Mouse (Mus musculus): ENCODE measurements around the gene Cebpzos. TPM values are rescaled to one million over a fixed set of nuclear protein-coding genes. Genes with fewer than 3 reads are reported as not detected.

Cebpzos gene
- polyA plus RNA-seq, 1 experiment from 2014 or later = 123 TPM

DNA sequence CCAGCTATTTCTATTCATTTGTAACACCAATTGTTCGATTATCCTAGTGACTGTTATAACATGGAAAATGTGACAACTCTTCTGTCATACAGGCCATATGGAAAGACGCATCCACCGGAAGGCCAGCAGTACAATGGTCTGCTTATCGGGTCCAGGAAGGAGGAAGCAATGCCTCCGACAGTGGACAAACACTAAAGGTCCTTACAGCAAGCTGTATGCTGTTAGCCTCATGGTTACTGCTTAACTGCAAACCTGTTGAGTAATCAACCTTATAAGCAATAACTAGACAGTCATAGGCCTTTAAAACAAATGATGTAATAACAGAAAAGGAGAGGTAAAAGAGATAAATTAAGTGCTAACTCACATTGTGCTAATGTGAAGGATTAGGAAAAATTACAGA lies 34.9 kb downstream of the Cebpzos start:
- H3K4me2 ChIP-seq (ENCODE audit: low read depth, low read length) = no peak overlapping the region
- WGBS = 95% methylated on average over 5 of the region's 5 CpGs
- no peak overlapping the region for H3K4me3 ChIP-seq (ENCODE audit: low read depth, low read length)
- ATAC-seq (replicated peaks; ENCODE audit: insufficient number of reproducible peaks, low FRiP score, low TSS enrichment, low read depth) (no peak), DNase-seq (ENCODE audit: low spot score) (no peak)
- no peaks in the 10 kb centered on the region for H3K27me3 ChIP-seq (ENCODE audit: control insufficient read depth, insufficient read depth, low read length)
- H3K9ac ChIP-seq (replicated peaks; ENCODE audit: low read length) = no peak overlapping the region
- H3K36me3 ChIP-seq (replicated peaks; ENCODE audit: control insufficient read depth, insufficient read depth, low read depth, low read length) = peaks cover under 1% of the 10 kb centered on the region
- H3K4me1 ChIP-seq (ENCODE audit: control insufficient read depth, insufficient read depth, low read length) = no peaks in the 10 kb centered on the region
- H3K9me3 ChIP-seq (replicated peaks; ENCODE audit: control insufficient read depth, low read length) = no peaks in the 10 kb centered on the region
- H3K27ac ChIP-seq (replicated peaks; ENCODE audit: low read depth, low read length) = no peak overlapping the region

DNA sequence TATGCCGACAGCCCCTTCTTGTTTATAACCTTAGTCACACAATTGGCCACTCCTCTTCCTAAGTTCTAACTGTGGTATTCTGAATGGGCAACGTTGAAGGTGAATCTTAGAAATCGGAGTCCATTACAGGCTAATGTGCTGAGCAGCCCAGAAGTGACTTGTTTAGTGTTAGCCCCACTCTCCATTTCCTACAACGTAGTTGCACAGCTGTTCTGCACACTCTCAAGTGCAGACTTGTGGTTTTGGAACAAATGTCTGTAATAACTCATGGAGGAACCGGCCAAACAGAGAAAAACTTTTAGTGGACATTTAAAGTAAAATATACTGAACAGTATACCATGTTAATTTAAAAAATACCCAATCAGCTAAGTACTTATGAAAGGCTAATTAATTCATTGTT lies 35.8 kb downstream of the Cebpzos start:
- H3K4me1 ChIP-seq (ENCODE audit: control insufficient read depth, insufficient read depth, low read length) = no peaks in the 10 kb centered on the region
- H3K27ac ChIP-seq (replicated peaks; ENCODE audit: low read depth, low read length) = no peak overlapping the region
- no peak for DNase-seq (ENCODE audit: low spot score)
- WGBS = 91% methylated on average over 5 of the region's 5 CpGs
- no peak overlapping the region for H3K9ac ChIP-seq (replicated peaks; ENCODE audit: low read length)
- no peak for ATAC-seq (replicated peaks; ENCODE audit: insufficient number of reproducible peaks, low FRiP score, low TSS enrichment, low read depth)
- H3K4me3 ChIP-seq (ENCODE audit: low read depth, low read length) = no peak overlapping the region
- no peak overlapping the region for H3K4me2 ChIP-seq (ENCODE audit: low read depth, low read length)
- peaks cover 3% of the 10 kb centered on the region for H3K36me3 ChIP-seq (replicated peaks; ENCODE audit: control insufficient read depth, insufficient read depth, low read depth, low read length)
- no peaks in the 10 kb centered on the region for H3K27me3 ChIP-seq (ENCODE audit: control insufficient read depth, insufficient read depth, low read length)
- no peaks in the 10 kb centered on the region for H3K9me3 ChIP-seq (replicated peaks; ENCODE audit: control insufficient read depth, low read length)

DNA sequence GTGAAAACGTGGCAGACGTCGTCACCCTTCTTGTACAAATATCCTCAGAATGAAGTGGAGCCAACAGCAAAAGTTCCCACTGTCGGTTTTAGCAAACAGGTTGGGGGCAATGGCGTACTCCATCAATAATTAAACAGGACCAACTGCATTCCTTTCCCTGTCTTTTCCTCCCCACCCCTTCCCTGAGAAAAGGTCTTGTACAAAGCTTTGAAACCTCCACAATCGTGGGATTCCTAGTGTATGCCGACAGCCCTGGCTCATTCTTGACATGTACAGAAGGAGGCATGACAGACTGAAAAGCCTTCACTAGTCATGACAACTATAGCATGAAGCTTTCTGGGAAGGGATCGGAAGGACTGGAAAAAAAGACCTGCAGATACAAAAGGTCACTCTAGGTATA lies 36.9 kb downstream of the Cebpzos start:
- no peak overlapping the region for H3K27ac ChIP-seq (replicated peaks; ENCODE audit: low read depth, low read length)
- no peak overlapping the region for H3K9ac ChIP-seq (replicated peaks; ENCODE audit: low read length)
- no peak overlapping the region for H3K4me3 ChIP-seq (ENCODE audit: low read depth, low read length)
- ATAC-seq (replicated peaks; ENCODE audit: insufficient number of reproducible peaks, low FRiP score, low TSS enrichment, low read depth) (no peak), DNase-seq (ENCODE audit: low spot score) (no peak)
- no peaks in the 10 kb centered on the region for H3K27me3 ChIP-seq (ENCODE audit: control insufficient read depth, insufficient read depth, low read length)
- no peaks in the 10 kb centered on the region for H3K4me1 ChIP-seq (ENCODE audit: control insufficient read depth, insufficient read depth, low read length)
- no peak overlapping the region for H3K4me2 ChIP-seq (ENCODE audit: low read depth, low read length)
- peaks cover 3% of the 10 kb centered on the region for H3K36me3 ChIP-seq (replicated peaks; ENCODE audit: control insufficient read depth, insufficient read depth, low read depth, low read length)
- WGBS = 88% methylated on average over 8 of the region's 8 CpGs
- H3K9me3 ChIP-seq (replicated peaks; ENCODE audit: control insufficient read depth, low read length) = no peaks in the 10 kb centered on the region

DNA sequence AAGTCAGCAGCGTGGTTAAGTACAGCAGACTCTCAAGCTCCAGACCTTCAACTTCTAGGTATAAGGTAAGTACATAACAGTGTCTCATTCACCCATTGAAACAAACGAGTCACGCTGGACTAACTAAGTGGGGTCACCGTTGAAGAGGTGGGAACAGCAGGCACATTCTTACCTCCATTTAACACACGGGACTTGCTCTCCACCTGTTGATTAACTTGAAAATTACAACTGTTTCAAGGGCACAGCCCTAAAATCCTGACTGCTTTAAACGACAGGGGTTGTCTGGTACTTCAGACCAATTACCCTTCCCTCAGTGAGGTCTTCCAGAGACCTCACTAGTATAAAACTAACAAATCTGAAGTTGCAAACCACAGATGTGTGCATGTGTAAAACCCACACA lies 43.2 kb downstream of the Cebpzos start:
- ATAC-seq (replicated peaks; ENCODE audit: insufficient number of reproducible peaks, low FRiP score, low TSS enrichment, low read depth) (no peak), DNase-seq (ENCODE audit: low spot score) (no peak)
- H3K9me3 ChIP-seq (replicated peaks; ENCODE audit: control insufficient read depth, low read length) = no peaks in the 10 kb centered on the region
- H3K27me3 ChIP-seq (ENCODE audit: control insufficient read depth, insufficient read depth, low read length) = no peaks in the 10 kb centered on the region
- H3K4me3 ChIP-seq (ENCODE audit: low read depth, low read length) = no peak overlapping the region
- WGBS = 79% methylated on average over 6 of the region's 6 CpGs
- no peak overlapping the region for H3K9ac ChIP-seq (replicated peaks; ENCODE audit: low read length)
- H3K36me3 ChIP-seq (replicated peaks; ENCODE audit: control insufficient read depth, insufficient read depth, low read depth, low read length) = peaks cover 6% of the 10 kb centered on the region; the same call in 1 of the 2 replicates
- no peak overlapping the region for H3K27ac ChIP-seq (replicated peaks; ENCODE audit: low read depth, low read length)
- no peaks in the 10 kb centered on the region for H3K4me1 ChIP-seq (ENCODE audit: control insufficient read depth, insufficient read depth, low read length)
- H3K4me2 ChIP-seq (ENCODE audit: low read depth, low read length) = no peak overlapping the region

DNA sequence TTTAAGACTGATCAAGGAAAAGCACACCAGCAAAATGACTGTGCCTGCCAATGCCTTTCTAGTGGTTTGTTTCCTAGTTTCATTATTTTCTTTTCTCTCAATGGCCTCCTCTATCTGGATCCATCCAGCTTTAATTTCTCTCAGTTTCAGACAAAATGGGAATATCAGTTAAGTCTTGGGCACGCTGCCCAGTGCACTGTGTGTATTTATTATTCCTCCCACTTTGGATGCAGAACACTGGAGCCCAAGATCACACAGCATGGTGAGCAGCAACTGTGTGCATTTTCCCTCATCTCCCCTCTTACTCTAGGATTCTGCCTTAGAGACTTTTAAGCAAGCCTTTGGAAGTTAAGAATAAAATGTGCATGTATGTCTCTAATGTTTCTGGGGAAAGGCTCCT lies 48.1 kb downstream of the Cebpzos start:
- no peak overlapping the region for H3K9ac ChIP-seq (replicated peaks; ENCODE audit: low read length)

DNA sequence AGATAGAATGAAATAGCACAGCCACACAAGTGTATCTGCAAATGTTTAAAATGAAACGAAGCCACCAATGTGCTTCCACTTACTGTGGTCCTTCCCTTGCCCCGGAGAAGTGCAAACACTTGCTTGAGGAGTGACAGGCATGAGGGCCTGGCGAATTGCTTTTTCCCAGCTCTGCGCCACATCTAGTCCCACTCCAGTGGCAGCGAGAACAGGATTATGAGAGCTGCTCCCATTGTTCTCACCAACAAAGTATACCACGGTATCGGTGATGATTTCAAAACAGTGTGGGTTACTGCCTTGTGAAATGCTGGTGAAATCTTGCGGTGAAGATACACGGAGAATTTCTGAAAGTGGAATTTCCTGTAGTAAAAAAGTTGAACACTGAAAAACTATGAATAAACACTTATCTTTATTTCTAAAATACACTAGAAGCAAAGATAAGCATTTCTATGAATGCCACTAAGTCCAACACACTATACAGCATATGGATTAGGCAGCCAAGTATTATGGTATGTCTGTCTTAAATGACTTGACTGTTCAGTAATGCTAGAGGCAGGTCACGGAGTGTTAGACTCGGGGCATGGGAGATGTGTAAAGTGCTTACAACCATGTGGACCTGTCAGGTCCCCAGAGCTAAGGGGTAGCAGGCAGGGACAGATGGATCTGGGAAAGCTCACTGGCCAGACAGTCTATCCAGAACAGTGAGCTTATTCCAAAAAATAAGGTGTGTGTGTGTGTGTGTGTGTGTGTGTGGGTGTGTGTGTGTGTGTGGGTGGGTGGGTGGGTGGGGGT lies 50.0 kb downstream of the Cebpzos start:
- no peaks in the 10 kb centered on the region for H3K27me3 ChIP-seq (ENCODE audit: control insufficient read depth, insufficient read depth, low read length)
- no peaks in the 10 kb centered on the region for H3K4me1 ChIP-seq (ENCODE audit: control insufficient read depth, insufficient read depth, low read length)
- ATAC-seq (replicated peaks; ENCODE audit: insufficient number of reproducible peaks, low FRiP score, low TSS enrichment, low read depth) (no peak), DNase-seq (ENCODE audit: low spot score) (no peak)
- H3K9me3 ChIP-seq (replicated peaks; ENCODE audit: control insufficient read depth, low read length) = no peaks in the 10 kb centered on the region
- H3K9ac ChIP-seq (replicated peaks; ENCODE audit: low read length) = no peak overlapping the region
- no peak overlapping the region for H3K27ac ChIP-seq (replicated peaks; ENCODE audit: low read depth, low read length)
- H3K36me3 ChIP-seq (replicated peaks; ENCODE audit: control insufficient read depth, insufficient read depth, low read depth, low read length) = peaks cover 3% of the 10 kb centered on the region; the same call in 1 of the 2 replicates
- 93% methylated on average over 11 of the region's 11 CpGs for WGBS
- H3K4me2 ChIP-seq (ENCODE audit: low read depth, low read length) = no peak overlapping the region
- H3K4me3 ChIP-seq (ENCODE audit: low read depth, low read length) = no peak overlapping the region

More for the DNA sequence above, 48.1 kb downstream of the Cebpzos start:
- H3K27ac ChIP-seq (replicated peaks; ENCODE audit: low read depth, low read length) = no peak overlapping the region
- no peaks in the 10 kb centered on the region for H3K27me3 ChIP-seq (ENCODE audit: control insufficient read depth, insufficient read depth, low read length)
- DNase-seq (ENCODE audit: low spot score) (no peak), ATAC-seq (replicated peaks; ENCODE audit: insufficient number of reproducible peaks, low FRiP score, low TSS enrichment, low read depth) (no peak)
- peaks cover 3% of the 10 kb centered on the region; the same call in 1 of the 2 replicates for H3K36me3 ChIP-seq (replicated peaks; ENCODE audit: control insufficient read depth, insufficient read depth, low read depth, low read length)
- WGBS = 97% methylated on average over 1 of the region's 1 CpGs
- H3K4me2 ChIP-seq (ENCODE audit: low read depth, low read length) = no peak overlapping the region
- H3K4me1 ChIP-seq (ENCODE audit: control insufficient read depth, insufficient read depth, low read length) = no peaks in the 10 kb centered on the region
- H3K9me3 ChIP-seq (replicated peaks; ENCODE audit: control insufficient read depth, low read length) = no peaks in the 10 kb centered on the region
- H3K4me3 ChIP-seq (ENCODE audit: low read depth, low read length) = no peak overlapping the region

DNA sequence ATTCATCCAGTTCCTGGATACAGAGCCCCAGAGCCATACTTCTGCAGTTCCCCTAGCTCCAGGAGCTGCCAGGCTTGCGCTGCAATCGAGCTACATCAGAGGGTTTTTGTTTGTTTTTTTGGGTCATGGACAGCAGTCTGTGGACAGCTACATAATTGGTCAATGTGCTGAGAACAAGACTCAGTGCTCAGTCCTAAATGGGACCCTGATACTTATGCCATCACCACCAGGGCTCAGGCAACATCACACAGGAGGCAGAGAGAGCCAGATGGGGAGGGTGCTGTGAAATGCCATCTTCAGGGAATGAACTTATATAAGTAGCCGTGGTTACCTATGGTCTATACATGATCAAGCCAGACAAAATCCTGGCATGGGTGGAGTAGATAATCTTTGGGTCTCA lies 52.2 kb downstream of the Cebpzos start:
- ATAC-seq (replicated peaks; ENCODE audit: insufficient number of reproducible peaks, low FRiP score, low TSS enrichment, low read depth) (no peak), DNase-seq (ENCODE audit: low spot score) (no peak)
- Histone ChIP-seq H3K27ac (replicated peaks; ENCODE audit: low read depth, low read length) (no peak overlapping the region), H3K4me3 (ENCODE audit: low read depth, low read length) (no peak overlapping the region), H3K9me3 (replicated peaks; ENCODE audit: control insufficient read depth, low read length) (no peaks in the 10 kb centered on the region), H3K27me3 (ENCODE audit: control insufficient read depth, insufficient read depth, low read length) (no peaks in the 10 kb centered on the region), H3K9ac (replicated peaks; ENCODE audit: low read length) (no peak overlapping the region), H3K36me3 (replicated peaks; ENCODE audit: control insufficient read depth, insufficient read depth, low read depth, low read length) (no peaks in the 10 kb centered on the region), H3K4me1 (ENCODE audit: control insufficient read depth, insufficient read depth, low read length) (no peaks in the 10 kb centered on the region), H3K4me2 (ENCODE audit: low read depth, low read length) (no peak overlapping the region)
- 75% methylated on average over 3 of the region's 3 CpGs for WGBS
